Mouse (Mus musculus) stomach, postnatal 0 days (tissue): ENCODE results near the gene Trir. TPM values are rescaled to one million over a fixed set of nuclear protein-coding genes. Genes with fewer than 3 reads are reported as not detected.

Source experiments
- ATAC-seq: fragments of 200-750 bp; cut with Nextera tagmentation; 2 replicates; pipeline ENCODE4 v1.8.0; 2017; ENCODE audit not compliant: low FRiP score, low TSS enrichment
- DNase-seq: peaks from one replicate; pipeline ENCODE4 v3.0.0-alpha.2; 2016; ENCODE audit warnings: low spot score
- H3K27ac ChIP-seq: fragments of 300-500 bp; sonication (generic); replicated peaks from 2 replicates; pipeline ENCODE4 v1.5.1; 2014; ENCODE audit warnings: mild to moderate bottlenecking, control low read depth
- H3K27me3 ChIP-seq: fragments of 300-500 bp; sonication (generic); 2 replicates; pipeline ENCODE4 v1.6.1; 2014; ENCODE audit warnings: low read length; ENCODE audit not compliant: control insufficient read depth, insufficient read depth
- H3K36me3 ChIP-seq: fragments of 300-500 bp; sonication (generic); 2 replicates; pipeline ENCODE4 v1.6.1; 2014; ENCODE audit warnings: low read length, mixed read lengths; ENCODE audit not compliant: control insufficient read depth, insufficient read depth
- H3K4me1 ChIP-seq: fragments of 300-500 bp; sonication (generic); replicated peaks from 2 replicates; pipeline ENCODE4 v1.6.1; 2014; ENCODE audit warnings: antibody characterized with exemption; ENCODE audit not compliant: control insufficient read depth, insufficient read depth
- H3K4me2 ChIP-seq: fragments of 300-500 bp; sonication (generic); replicated peaks from 2 replicates; pipeline ENCODE4 v1.6.1; 2014; ENCODE audit warnings: low read depth, mild to moderate bottlenecking, control low read depth, moderate library complexity
- H3K4me3 ChIP-seq: fragments of 300-500 bp; sonication (generic); 2 replicates; pipeline ENCODE4 v1.5.1; 2014; ENCODE audit warnings: low read depth, low read length, control low read depth
- H3K9ac ChIP-seq: fragments of 300-500 bp; sonication (generic); 2 replicates; pipeline ENCODE4 v1.6.1; 2014; ENCODE audit warnings: mild to moderate bottlenecking, low read length, control low read depth, mixed read lengths
- H3K9me3 ChIP-seq: fragments of 300-500 bp; sonication (generic); 2 replicates; pipeline ENCODE4 v1.6.1; 2016; ENCODE audit warnings: low read length; ENCODE audit not compliant: control insufficient read depth
- CTCF ChIP-seq: IDR thresholded peaks from 2 replicates; pipeline ENCODE4 v1.5.1; 2016; ENCODE audit warnings: antibody characterized with exemption, low read depth, mild to moderate bottlenecking, moderate library complexity
- EP300 ChIP-seq: optimal IDR thresholded peaks from 2 replicates; pipeline ENCODE3; 2016; ENCODE audit warnings: antibody characterized with exemption
- WGBS: fragments of 180-500 bp; shearing (Covaris S2); extraction: QIAGEN DNeasy Blood & Tissue Kit; methylation state at CpG from one replicate; pipeline ENCODE4 v1.1.7; 2014; 5-methylcytosine and 5-hydroxymethylcytosine counted together
- polyA plus RNA-seq: library from polyadenylated mRNA; unstranded; fragments of >200 nt; fragmentation: Nextera tagmentation; extraction: Ambion mirVana; gene quantifications from 2 replicates; pipeline ENCODE4 v1.2.1, GENCODE M21; 2015

Gene Trir
- polyA plus RNA-seq, 1 experiment from 2014 or later: 95.1 TPM

DNA sequence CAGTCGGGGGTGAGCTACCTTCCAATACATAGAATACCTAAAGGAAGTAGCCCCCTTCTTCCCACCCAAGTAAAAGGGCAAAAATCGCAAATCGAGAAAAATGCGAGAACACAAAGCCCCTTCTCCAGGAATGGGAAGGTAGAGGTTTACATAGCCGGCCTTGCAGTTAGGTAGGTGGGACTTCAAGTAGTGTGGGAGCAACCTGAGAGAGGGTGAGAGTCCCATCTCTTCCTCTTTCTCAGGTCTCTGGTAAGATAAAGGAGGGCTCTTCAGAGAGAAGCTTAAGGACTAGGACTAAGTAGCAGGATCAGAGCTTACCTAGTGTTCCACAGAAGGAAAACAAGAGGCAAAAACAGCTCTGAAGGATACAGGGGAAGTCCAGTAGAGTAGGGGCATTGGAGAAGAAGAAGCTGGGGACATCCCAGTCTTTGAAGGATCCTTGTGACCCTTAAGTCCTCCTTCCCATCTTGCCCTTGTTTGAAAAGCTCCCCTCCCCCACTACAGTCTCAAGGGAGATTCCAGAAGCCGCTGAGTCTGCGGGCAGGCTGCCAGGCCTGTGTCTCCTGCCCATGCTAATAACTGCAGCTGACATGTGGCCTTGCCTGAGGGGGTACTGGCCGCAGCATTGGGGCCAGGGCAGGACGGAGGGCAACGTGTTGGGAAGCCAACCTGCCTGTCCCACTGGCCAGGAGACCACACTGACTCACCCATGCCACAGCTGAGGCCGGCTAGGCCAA, 45.8 kb upstream of the Trir start:
- no peaks in the 10 kb centered on the region for H3K9me3 ChIP-seq
- H3K27me3 ChIP-seq: no peaks in the 10 kb centered on the region
- DNase-seq: peak; percentile 83
- H3K4me1 ChIP-seq: peaks cover 33% of the 10 kb centered on the region
- ATAC-seq: no peak
- no peaks in the 10 kb centered on the region for H3K36me3 ChIP-seq
- WGBS: 26% methylated on average over 11 of the region's 11 CpGs
- peak overlapping the region; percentile 66 for H3K9ac ChIP-seq
- H3K4me2 ChIP-seq: peak overlapping the region; percentile 96
- H3K4me3 ChIP-seq: peak overlapping the region; percentile 80; the same call in 1 of the 2 replicates
- peak overlapping the region; percentile 98 for H3K27ac ChIP-seq
- TF ChIP-seq EP300: no peak
- no peak for TF ChIP-seq CTCF

DNA sequence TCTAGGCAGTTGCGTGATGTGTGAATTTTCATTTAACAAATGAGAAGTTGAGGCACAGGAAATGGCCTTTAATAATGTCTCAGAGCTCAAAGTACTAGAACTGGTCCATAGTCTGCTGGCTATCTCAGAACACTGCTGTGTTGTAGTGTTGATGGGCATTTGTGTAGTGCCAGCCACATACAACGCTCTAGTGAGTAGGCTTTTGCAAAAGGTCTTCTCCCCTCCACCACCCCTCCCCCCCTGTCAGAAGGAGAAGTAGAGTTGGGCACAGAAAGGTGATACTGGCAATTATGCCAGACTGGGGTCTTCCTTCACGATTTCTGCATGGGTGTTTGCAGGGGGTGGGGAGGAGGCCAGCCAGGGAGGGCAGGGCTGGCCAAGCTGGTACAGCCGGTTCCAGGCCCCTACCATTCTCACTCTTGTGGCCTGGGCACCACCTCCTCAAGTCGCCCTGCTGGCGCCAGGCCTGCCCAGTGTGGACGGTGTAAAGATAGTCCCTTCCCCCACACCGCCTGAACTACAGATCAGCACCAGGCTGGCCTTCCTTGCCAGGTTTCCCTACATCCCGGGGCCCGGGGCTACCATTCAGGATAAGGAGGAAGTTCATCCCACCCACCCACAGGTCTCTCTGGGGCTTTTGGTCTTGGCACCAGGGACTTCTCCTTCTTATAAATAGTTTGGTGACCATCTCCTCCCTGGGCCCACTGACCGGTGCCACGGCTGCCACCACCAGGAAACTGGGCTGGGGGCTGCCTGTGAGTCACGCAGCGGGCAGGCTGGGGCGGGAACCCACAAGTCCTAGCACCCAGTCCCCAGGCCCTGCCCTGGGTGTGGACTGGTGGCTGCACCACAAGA, 44.8 kb upstream of the Trir start:
- peak overlapping the region; percentile 18; the same call in 1 of the 2 replicates for H3K9ac ChIP-seq
- peak overlapping the region; percentile 98 for H3K27ac ChIP-seq
- DNase-seq (peak; percentile 77), ATAC-seq (no peak)
- no peaks in the 10 kb centered on the region for H3K27me3 ChIP-seq
- H3K4me3 ChIP-seq: no peak overlapping the region
- no peaks in the 10 kb centered on the region for H3K9me3 ChIP-seq
- peak overlapping the region; percentile 20 for H3K4me2 ChIP-seq
- H3K36me3 ChIP-seq: no peaks in the 10 kb centered on the region
- peaks cover 33% of the 10 kb centered on the region for H3K4me1 ChIP-seq
- no peak for TF ChIP-seq CTCF
- no peak for TF ChIP-seq EP300
- WGBS: 47% methylated on average over 15 of the region's 15 CpGs

DNA sequence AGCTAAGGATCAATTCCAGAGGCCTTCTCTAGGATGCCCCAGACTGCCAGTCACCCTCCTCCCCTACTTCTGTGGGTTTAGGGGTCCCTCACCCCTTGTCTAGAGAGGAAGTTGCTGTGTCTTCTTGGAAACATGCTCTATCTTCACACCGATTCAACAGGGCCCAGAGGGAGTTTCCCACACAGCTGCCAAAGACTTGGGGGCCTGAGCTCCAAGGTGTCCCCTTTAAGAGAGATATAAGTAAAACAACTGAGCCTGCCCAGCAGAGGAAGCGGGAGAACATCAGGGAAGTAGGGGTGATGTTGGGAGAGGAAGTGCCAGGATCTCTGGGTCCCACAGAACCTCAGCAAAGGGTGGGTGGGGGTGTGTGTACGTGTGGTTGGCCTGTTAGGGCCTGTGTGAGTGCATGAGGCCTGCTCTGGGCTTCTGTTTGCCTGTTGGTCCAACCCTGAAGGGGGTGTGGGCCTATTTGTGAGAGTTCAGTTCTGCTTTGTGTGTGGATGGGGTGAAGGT, 44.1 kb upstream of the Trir start:
- Histone ChIP-seq H3K4me1 (peaks cover 33% of the 10 kb centered on the region), H3K4me3 (no peak overlapping the region), H3K27ac (peak overlapping the region; percentile 98), H3K27me3 (no peaks in the 10 kb centered on the region), H3K36me3 (no peaks in the 10 kb centered on the region), H3K9me3 (no peaks in the 10 kb centered on the region), H3K4me2 (peak overlapping the region; percentile 20), H3K9ac (peak overlapping the region; percentile 18; the same call in 1 of the 2 replicates)
- WGBS: 40% methylated on average over 3 of the region's 3 CpGs
- DNase-seq: peak; percentile 63
- no peak for ATAC-seq
- TF ChIP-seq EP300: no peak
- no peak for TF ChIP-seq CTCF

GRCm38 (mm10) chr8:84984294-84985048, 42.2 kb upstream of the Trir start:
- Histone ChIP-seq H3K4me3 (peak overlapping the region; percentile 50), H3K27ac (peak overlapping the region; percentile 98), H3K9me3 (no peaks in the 10 kb centered on the region), H3K4me1 (peaks cover 27% of the 10 kb centered on the region), H3K9ac (peak overlapping the region; percentile 70), H3K4me2 (peak overlapping the region; percentile 98), H3K27me3 (no peaks in the 10 kb centered on the region), H3K36me3 (no peaks in the 10 kb centered on the region)
- no peak for TF ChIP-seq CTCF
- TF ChIP-seq EP300: peak; percentile 77
- 12% methylated on average over 16 of the region's 16 CpGs for WGBS
- ATAC-seq (peak; percentile 20; the same call in 1 of the 2 replicates), DNase-seq (peak; percentile 88)

GRCm38 (mm10) chr8:84985049-84985683, 41.5 kb upstream of the Trir start:
- H3K4me1 ChIP-seq: peaks cover 26% of the 10 kb centered on the region
- peak overlapping the region; percentile 70 for H3K9ac ChIP-seq
- peak overlapping the region; percentile 50 for H3K4me3 ChIP-seq
- H3K27ac ChIP-seq: peak overlapping the region; percentile 98
- H3K4me2 ChIP-seq: peak overlapping the region; percentile 98
- under 1% methylated on average over 23 of the region's 23 CpGs for WGBS
- no peak for DNase-seq
- H3K36me3 ChIP-seq: no peaks in the 10 kb centered on the region
- no peak for ATAC-seq
- no peaks in the 10 kb centered on the region for H3K9me3 ChIP-seq
- TF ChIP-seq EP300 (peak; percentile 57), CTCF (no peak)
- H3K27me3 ChIP-seq: no peaks in the 10 kb centered on the region
